Mouse (Mus musculus) olfactory bulb, adult 2 months (tissue): ENCODE data around the gene Ift122. TPM values are rescaled to one million over a fixed set of nuclear protein-coding genes. Genes with fewer than 3 reads are reported as not detected.
A peak's percentile ranks its signal among the peaks of the same experiment; 100 is the strongest.

Experiments used
- H3K27ac ChIP-seq: fragments of 200-500 bp; 2 replicates; pipeline ENCODE4 v1.5.1; 2012; ENCODE audit warnings: low read depth, low read length; ENCODE audit not compliant: insufficient read depth
- H3K4me1 ChIP-seq: fragments of 200-500 bp; 2 replicates; pipeline ENCODE4 v1.6.1; 2012; ENCODE audit warnings: low read length; ENCODE audit not compliant: control insufficient read depth, insufficient read depth
- H3K4me3 ChIP-seq: fragments of 200-500 bp; 2 replicates; pipeline ENCODE4 v1.5.1; 2012; ENCODE audit warnings: mild to moderate bottlenecking, low read depth, low read length, moderate library complexity; ENCODE audit not compliant: insufficient read depth
- CTCF ChIP-seq: fragments of 200-500 bp; IDR thresholded peaks from 2 replicates; pipeline ENCODE4 v1.5.1; 2012; ENCODE audit warnings: low read depth, mild to moderate bottlenecking, low read length, moderate library complexity; ENCODE audit not compliant: insufficient read depth
- POLR2A ChIP-seq: fragments of 200-500 bp; IDR thresholded peaks from 2 replicates; pipeline ENCODE4 v1.6.1; 2012; ENCODE audit warnings: mild to moderate bottlenecking, low read depth, low read length, moderate library complexity; ENCODE audit not compliant: insufficient read depth
- WGBS: fragments of 180-500 bp; shearing (Covaris S2); methylation state at CpG from one replicate; pipeline ENCODE4 v1.1.7; 2018; 5-methylcytosine and 5-hydroxymethylcytosine counted together
- polyA plus RNA-seq: library from polyadenylated mRNA; stranded (reverse); fragments of >200 nt; gene quantifications from 2 replicates; pipeline ENCODE4 v1.2.4, GENCODE M21; 2012; ENCODE audit warnings: low replicate concordance; ENCODE audit not compliant: missing spikeins, insufficient read depth, insufficient read length

Ift122 gene
- polyA plus RNA-seq, 1 experiment = not detected

DNA sequence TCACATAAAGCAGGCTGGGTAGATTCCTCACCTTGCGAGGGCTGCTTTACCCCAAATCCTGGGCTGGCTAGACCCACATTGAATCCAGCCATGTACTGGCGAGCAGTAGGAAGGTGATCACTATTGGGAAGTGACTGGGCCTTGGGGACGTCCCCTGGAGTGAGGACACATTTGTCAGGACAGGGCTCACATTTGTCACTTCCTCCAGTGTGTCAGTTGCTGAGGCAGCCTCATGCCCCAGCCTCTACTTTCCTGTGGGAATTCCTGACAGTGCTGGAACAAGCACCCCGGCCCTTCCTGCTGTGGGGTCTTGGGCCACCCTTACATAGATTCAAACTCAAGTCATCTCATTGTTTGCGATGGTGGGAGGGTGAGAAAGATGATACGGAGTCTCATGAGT is 58.5 kb downstream of the Ift122 start:
- Histone ChIP-seq H3K4me1 (peaks cover 35% of the 10 kb centered on the region), H3K4me3 (no peak overlapping the region), H3K27ac (no peak overlapping the region)
- WGBS = 93% methylated on average over 6 of the region's 6 CpGs
- TF ChIP-seq POLR2A (no peak), CTCF (no peak)

DNA sequence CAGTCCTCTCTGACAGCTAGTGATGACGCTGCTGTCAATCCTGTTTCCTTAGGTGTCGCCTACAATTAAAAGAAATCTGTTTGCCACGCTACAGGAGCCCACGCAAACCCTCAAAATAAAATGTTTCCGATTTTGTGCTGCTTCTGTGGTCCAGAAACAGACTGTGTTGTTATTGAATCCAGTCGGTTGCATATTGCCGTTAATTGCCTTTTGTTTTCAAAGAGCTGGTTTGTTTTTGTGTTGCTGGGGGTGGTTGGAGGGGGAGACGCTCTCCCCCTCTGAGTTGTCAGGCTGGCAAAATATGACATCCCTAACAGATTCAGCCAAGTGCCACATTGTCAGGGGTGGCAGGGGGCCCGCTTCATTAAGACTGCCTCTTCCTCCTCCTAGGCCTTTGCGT is 60.2 kb downstream of the Ift122 start:
- H3K27ac ChIP-seq = no peak overlapping the region
- no peak overlapping the region for H3K4me3 ChIP-seq
- 74% methylated on average over 10 of the region's 10 CpGs for WGBS
- H3K4me1 ChIP-seq = peaks cover 32% of the 10 kb centered on the region
- no peak for TF ChIP-seq CTCF
- TF ChIP-seq POLR2A = no peak

DNA sequence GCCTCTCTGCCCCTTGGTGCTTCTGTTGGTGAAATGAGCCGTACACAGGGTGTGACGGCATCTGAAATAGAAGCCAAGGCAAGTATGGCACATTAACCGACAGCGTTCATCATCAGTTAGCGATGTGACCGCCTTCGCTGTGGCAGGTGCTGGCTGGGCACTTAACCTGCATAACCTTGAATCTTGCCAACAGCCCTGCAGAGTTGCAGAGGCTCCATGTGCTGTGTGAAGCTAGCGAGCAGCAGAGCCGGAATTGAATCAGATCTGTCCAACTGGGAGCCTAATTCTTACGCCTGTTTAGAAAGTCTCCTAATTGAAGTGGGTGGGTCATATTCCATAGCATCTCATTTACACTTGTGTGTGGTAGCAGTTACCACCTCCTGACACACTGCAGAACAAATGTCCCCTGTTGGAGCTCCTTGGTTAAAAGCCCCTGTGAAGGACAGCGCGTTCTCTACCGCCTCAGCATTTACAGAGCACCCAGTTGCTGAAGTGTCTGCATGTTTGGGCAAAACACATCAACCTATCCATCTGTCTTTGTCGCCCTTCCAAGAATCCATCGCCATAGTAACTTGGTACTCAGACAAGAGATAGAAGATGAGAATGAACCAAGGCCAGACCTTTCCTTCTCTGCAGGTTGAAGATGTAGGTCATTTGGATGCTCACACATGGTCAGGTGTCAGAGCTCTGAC is 61.4 kb downstream of the Ift122 start:
- Histone ChIP-seq H3K27ac (peak overlapping the region; percentile 49; the same call in 1 of the 2 replicates), H3K4me3 (no peak overlapping the region), H3K4me1 (peaks cover 25% of the 10 kb centered on the region)
- 59% methylated on average over 15 of the region's 15 CpGs for WGBS
- no peak for TF ChIP-seq CTCF
- TF ChIP-seq POLR2A = no peak

DNA sequence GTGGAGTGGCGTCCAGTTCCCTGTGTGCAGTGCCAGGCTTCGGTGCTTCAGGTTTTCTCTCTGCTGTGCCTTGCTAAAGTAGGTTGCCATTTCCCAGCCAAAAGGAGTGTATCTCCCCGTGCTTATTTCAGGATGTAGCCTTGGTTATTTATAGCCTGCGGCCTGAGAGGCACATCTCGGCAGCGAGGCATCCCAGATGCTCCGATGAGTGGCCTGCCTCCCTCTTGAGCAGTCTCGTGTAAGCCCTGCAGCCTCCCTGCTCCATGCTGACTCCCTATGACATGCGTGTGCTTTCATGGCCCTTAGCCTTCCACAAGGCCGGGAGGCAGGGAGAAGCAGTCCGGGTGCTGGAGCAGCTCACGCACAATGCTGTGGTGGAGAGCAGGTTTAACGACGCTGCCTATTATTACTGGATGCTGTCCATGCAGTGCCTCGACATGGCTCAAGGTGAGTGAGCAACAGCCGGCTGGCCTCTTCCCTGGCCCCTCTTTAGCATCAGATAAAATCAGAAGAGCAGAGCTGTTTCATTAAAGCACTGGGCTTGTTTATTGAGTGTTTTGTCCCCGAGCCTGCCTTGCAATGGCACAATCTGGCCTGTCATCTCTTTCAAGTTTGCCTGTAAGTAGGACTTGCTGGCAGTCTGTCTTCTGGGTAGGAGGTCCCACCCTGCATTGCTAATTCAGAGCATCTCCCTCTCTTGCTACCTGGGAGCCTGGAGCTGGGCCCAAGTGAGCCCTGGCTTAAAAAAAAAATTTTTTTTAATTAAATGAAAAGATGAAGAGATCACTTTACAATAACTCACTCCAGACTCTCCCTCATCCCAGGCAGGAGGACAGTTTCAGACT is 62.6 kb downstream of the Ift122 start:
- no peak for TF ChIP-seq CTCF
- TF ChIP-seq POLR2A = no peak
- 45% methylated on average over 17 of the region's 17 CpGs for WGBS
- no peak overlapping the region for H3K4me3 ChIP-seq
- peaks cover 19% of the 10 kb centered on the region for H3K4me1 ChIP-seq
- H3K27ac ChIP-seq = peak overlapping the region; percentile 49; the same call in 1 of the 2 replicates

DNA sequence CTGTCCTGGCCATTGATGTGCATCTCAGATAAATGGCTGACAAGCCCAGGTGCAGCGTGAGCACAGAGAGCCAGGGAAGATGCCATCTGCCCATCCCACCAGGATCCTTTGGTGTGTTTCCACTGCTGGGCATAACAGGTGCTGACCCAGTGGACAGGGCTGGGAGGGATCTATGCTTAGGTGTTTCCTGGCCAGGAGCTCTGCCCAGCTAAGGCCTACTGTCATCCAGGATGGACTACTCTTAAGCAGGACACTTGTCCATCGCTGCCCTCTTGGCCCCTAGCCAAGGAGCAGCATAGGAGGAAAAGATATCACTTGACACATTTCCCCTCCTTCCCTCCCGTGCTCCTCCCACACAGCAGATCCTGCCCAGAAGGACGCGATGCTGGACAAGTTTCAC is 63.3 kb downstream of the Ift122 start:
- no peak for TF ChIP-seq POLR2A
- no peak for TF ChIP-seq CTCF
- Histone ChIP-seq H3K4me1 (peaks cover 19% of the 10 kb centered on the region), H3K27ac (no peak overlapping the region), H3K4me3 (no peak overlapping the region)
- WGBS = 87% methylated on average over 5 of the region's 5 CpGs

DNA sequence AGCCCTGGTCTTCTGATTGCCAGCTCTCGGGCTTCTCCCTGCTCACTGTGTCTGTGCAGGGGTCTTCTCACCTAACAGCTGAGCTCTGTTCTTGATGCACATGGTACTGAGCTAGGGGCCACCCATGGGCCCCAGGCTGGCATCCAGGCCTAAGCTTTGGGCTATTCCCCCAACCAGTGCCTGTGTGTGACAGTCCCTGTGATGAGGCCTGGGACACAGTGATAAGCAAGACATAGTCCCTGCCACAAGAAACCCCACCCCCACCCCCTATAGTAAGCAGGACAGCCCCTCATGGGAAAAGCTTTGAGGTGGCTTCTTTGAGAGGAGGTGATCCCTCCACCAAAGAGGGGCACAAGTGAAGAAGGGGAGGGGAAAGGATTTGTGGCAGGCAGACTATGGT is 65.3 kb downstream of the Ift122 start:
- no peak overlapping the region for H3K4me3 ChIP-seq
- 95% methylated on average over 1 of the region's 1 CpGs for WGBS
- TF ChIP-seq CTCF (no peak), POLR2A (no peak)
- H3K4me1 ChIP-seq = peaks cover 19% of the 10 kb centered on the region
- H3K27ac ChIP-seq = no peak overlapping the region

DNA sequence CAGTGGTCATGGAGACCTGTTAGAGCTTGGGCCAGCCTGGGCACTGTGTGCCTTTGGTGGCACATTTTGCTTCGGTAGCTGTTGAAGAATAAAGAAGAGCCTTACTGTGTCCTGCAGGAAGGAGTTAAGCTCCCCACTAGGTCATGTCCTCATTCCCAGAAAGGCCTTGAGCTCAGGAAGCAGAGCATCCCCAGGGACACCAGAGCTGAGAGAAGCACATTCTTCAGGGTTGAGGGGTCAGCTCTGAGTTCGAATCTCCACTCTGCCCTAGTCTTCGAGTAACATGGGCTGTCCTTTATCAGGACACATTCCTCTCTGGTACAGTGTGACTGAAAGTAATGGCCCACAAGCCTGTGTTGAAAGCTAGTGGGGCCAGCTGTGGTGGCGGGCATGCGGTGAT is 66.6 kb downstream of the Ift122 start:
- TF ChIP-seq CTCF (no peak), POLR2A (no peak)
- Histone ChIP-seq H3K4me1 (peaks cover 8% of the 10 kb centered on the region), H3K4me3 (no peak overlapping the region), H3K27ac (no peak overlapping the region)
- WGBS = 94% methylated on average over 5 of the region's 5 CpGs

DNA sequence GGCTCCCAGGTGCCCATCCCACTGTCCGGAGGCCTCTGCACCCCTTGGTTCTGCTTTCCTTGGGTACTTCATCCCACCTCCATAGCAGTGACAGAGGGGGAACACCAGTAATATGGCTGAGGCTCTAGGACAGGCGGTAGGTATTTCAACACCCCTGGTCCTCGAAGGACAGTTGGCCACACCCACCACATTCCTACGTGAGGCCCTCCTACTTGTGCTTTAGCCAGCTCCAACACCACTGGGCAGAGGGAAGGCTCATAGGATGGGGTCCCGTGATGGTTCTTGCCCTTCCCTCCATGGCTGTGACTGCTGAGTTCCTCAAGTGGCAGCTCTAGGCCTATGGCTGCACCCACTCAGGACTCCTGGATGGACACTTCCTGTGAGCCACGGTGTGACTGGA is 71.6 kb downstream of the Ift122 start:
- Histone ChIP-seq H3K4me3 (no peak overlapping the region), H3K27ac (no peak overlapping the region), H3K4me1 (peaks cover 19% of the 10 kb centered on the region)
- 82% methylated on average over 6 of the region's 6 CpGs for WGBS
- TF ChIP-seq CTCF = no peak
- no peak for TF ChIP-seq POLR2A

DNA sequence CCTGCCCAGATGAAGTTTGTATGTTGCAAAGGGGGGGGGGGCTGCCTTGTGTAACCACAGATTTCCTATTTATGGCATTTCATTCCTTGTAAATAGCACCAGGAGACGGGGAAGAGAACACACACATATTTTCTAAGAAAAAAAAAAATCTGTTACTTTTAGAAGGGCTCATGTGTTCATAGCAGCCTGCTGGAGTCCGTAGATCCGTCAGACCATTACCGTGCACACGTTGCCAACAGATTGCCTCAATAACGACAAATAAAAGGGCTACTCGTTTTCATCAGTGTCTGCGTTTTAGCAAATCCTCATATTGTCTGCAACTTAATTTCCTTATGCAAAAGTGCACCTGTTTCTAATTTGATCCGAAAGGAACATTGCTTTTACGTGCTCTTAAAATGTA is 73.1 kb downstream of the Ift122 start:
- Histone ChIP-seq H3K4me3 (no peak overlapping the region), H3K27ac (no peak overlapping the region), H3K4me1 (peaks cover 19% of the 10 kb centered on the region)
- no peak for TF ChIP-seq POLR2A
- TF ChIP-seq CTCF = no peak
- 70% methylated on average over 10 of the region's 10 CpGs for WGBS
